Mouse (Mus musculus) urinary bladder, adult 2 months (tissue): ENCODE data around the gene Csnk2b. TPM values are rescaled to one million over a fixed set of nuclear protein-coding genes. Genes with fewer than 3 reads are reported as not detected.

Experiments
- DNase-seq: peaks from one replicate; pipeline ENCODE4 v3.0.0; 2022; ENCODE audit warnings: low spot score
- polyA plus RNA-seq: library from polyadenylated mRNA; depleted of rRNA; stranded (reverse); fragments of >200 nt; gene quantifications from 2 replicates; pipeline ENCODE4 v1.2.3, GENCODE M21; 2012; rRNA removed

The Csnk2b gene
- polyA plus RNA-seq, 1 experiment, result 116 TPM

- DNase-seq, result peak; percentile 91
These were observed 32.8 kb downstream of the Csnk2b start, which contains the start of gene Abhd16a for GRCm38 (mm10) chr17:35088825-35089644. Gene Abhd16a (plus strand): TSS chr17:35089263.

GRCm38 (mm10) chr17:35088151-35088550, 33.7 kb downstream of the Csnk2b start:
- no peak for DNase-seq

- DNase-seq, result no peak
These were observed 36.5 kb downstream of the Csnk2b start, which contains the start of gene Ly6g6f for GRCm38 (mm10) chr17:35085208-35085865. Gene Ly6g6f (minus strand): TSS chr17:35085610.

- no peak for DNase-seq
These were observed 37.8 kb downstream of the Csnk2b start for GRCm38 (mm10) chr17:35083929-35084497.

- DNase-seq, result no peak
These were observed 38.8 kb downstream of the Csnk2b start for GRCm38 (mm10) chr17:35082841-35083576.

GRCm38 (mm10) chr17:35080710-35081109, 41.1 kb downstream of the Csnk2b start:
- no peak for DNase-seq

- DNase-seq, result no peak
These were observed 41.6 kb downstream of the Csnk2b start for GRCm38 (mm10) chr17:35080248-35080647.

- no peak for DNase-seq
These were observed 42.1 kb downstream of the Csnk2b start for GRCm38 (mm10) chr17:35079778-35080177.

- peak; percentile 45 for DNase-seq
These were observed 44.0 kb downstream of the Csnk2b start, which contains the start of gene Ly6g6d for GRCm38 (mm10) chr17:35077786-35078233. Gene Ly6g6d (minus strand): TSS chr17:35078065.

GRCm38 (mm10) chr17:35077285-35077684, 44.6 kb downstream of the Csnk2b start:
- DNase-seq, result no peak

GRCm38 (mm10) chr17:35076507-35077176, 45.2 kb downstream of the Csnk2b start, which contains the start of gene Ly6g6e:
Gene Ly6g6e (plus strand): TSS chr17:35076902.
- no peak for DNase-seq

GRCm38 (mm10) chr17:35074097-35074496, 47.8 kb downstream of the Csnk2b start:
- DNase-seq, result no peak

- no peak for DNase-seq
These were observed 50.4 kb downstream of the Csnk2b start for GRCm38 (mm10) chr17:35071454-35071853.

GRCm38 (mm10) chr17:35070556-35071229, 51.2 kb downstream of the Csnk2b start:
- DNase-seq, result no peak

GRCm38 (mm10) chr17:35068213-35068914, 53.5 kb downstream of the Csnk2b start:
- DNase-seq, result no peak

Other genes with a start within 250 kb of the Csnk2b start
- 6.6 and 8.5 TPM in 2 replicates for gene Zbtb12, start 242.6 kb downstream of the Csnk2b start, polyA plus RNA-seq
- 0.04 TPM in 1 of 2 replicates, not detected in the other for gene Gm20547, start 240.0 kb downstream of the Csnk2b start, polyA plus RNA-seq
- gene C2, start 223.8 kb downstream of the Csnk2b start, polyA plus RNA-seq, result 43.0 and 45.6 TPM in 2 replicates
- 124 and 129 TPM in 2 replicates for gene Ehmt2, start 223.6 kb downstream of the Csnk2b start, polyA plus RNA-seq
- gene Slc44a4, start 207.6 kb downstream of the Csnk2b start, polyA plus RNA-seq, result 4.5 and 5.1 TPM in 2 replicates
- 27.9 and 32.0 TPM in 2 replicates for gene Neu1, start 190.8 kb downstream of the Csnk2b start, polyA plus RNA-seq
- 100 and 116 TPM in 2 replicates for gene Hspa1b, start 162.8 kb downstream of the Csnk2b start, polyA plus RNA-seq
- not detected in 2 replicates for gene Gm20481, start 152.1 kb downstream of the Csnk2b start, polyA plus RNA-seq
- gene Hspa1a, start 149.9 kb downstream of the Csnk2b start, polyA plus RNA-seq, result 52.7 and 54.4 TPM in 2 replicates
- 0.47 and 0.54 TPM in 2 replicates for gene Hspa1l, start 149.3 kb downstream of the Csnk2b start, polyA plus RNA-seq
- 47.8 and 58.4 TPM in 2 replicates for gene Lsm2, start 140.2 kb downstream of the Csnk2b start, polyA plus RNA-seq
- 49.8 and 53.0 TPM in 2 replicates for gene Vars, start 121.1 kb downstream of the Csnk2b start, polyA plus RNA-seq
- gene Vwa7, start 105.5 kb downstream of the Csnk2b start, polyA plus RNA-seq, result 5.2 and 6.1 TPM in 2 replicates
- 0.77 and 0.81 TPM in 2 replicates for gene Sapcd1, start 94.0 kb downstream of the Csnk2b start, polyA plus RNA-seq
- 1.2 and 1.4 TPM in 2 replicates for gene Msh5, start 75.3 kb downstream of the Csnk2b start, polyA plus RNA-seq
- 149 and 191 TPM in 2 replicates for gene Clic1, start 72.1 kb downstream of the Csnk2b start, polyA plus RNA-seq
- gene Ddah2, start 63.0 kb downstream of the Csnk2b start, polyA plus RNA-seq, result 60.5 and 68.6 TPM in 2 replicates
- gene Ly6g6c, start 56.7 kb downstream of the Csnk2b start, polyA plus RNA-seq, result 0.26 and 0.37 TPM in 2 replicates
- gene Mpig6b, start 55.9 kb downstream of the Csnk2b start, polyA plus RNA-seq, result 0.44 and 0.48 TPM in 2 replicates
- gene Ly6g6e, start 45.2 kb downstream of the Csnk2b start, polyA plus RNA-seq, result 9.5 and 12.9 TPM in 2 replicates
- gene Ly6g6d, start 44.0 kb downstream of the Csnk2b start, polyA plus RNA-seq, result 5.4 and 5.8 TPM in 2 replicates
- 0.15 TPM in 1 of 2 replicates, not detected in the other for gene Ly6g6f, start 36.4 kb downstream of the Csnk2b start, polyA plus RNA-seq
- gene Abhd16a, start 32.8 kb downstream of the Csnk2b start, polyA plus RNA-seq, result 104 and 114 TPM in 2 replicates
- gene Ly6g5c, start 13.8 kb downstream of the Csnk2b start, polyA plus RNA-seq, result not detected in 2 replicates
- gene Ly6g5b, start 6.6 kb downstream of the Csnk2b start, polyA plus RNA-seq, result 1.0 and 1.2 TPM in 2 replicates
- gene Gpank1, start 598 bp downstream of the Csnk2b start, polyA plus RNA-seq, result 16.2 and 19.3 TPM in 2 replicates
- 10.2 and 12.6 TPM in 2 replicates for gene D17H6S53E, start 4.3 kb upstream of the Csnk2b start, polyA plus RNA-seq
- 0.22 and 0.29 TPM in 2 replicates for gene Apom, start 10.0 kb upstream of the Csnk2b start, polyA plus RNA-seq
- 130 and 136 TPM in 2 replicates for gene Bag6, start 13.1 kb upstream of the Csnk2b start, polyA plus RNA-seq
- gene Prrc2a, start 42.8 kb upstream of the Csnk2b start, polyA plus RNA-seq, result 170 and 213 TPM in 2 replicates
- gene Aif1, start 54.0 kb upstream of the Csnk2b start, polyA plus RNA-seq, result 11.2 and 13.3 TPM in 2 replicates
- 20.4 and 23.0 TPM in 2 replicates for gene Lst1, start 66.4 kb upstream of the Csnk2b start, polyA plus RNA-seq
- gene Ltb, start 72.4 kb upstream of the Csnk2b start, polyA plus RNA-seq, result 2.6 and 3.5 TPM in 2 replicates
- 0.55 and 0.83 TPM in 2 replicates for gene Tnf, start 80.0 kb upstream of the Csnk2b start, polyA plus RNA-seq
- gene Lta, start 83.3 kb upstream of the Csnk2b start, polyA plus RNA-seq, result 0.29 and 0.43 TPM in 2 replicates
- gene Gm16181, start 98.8 kb upstream of the Csnk2b start, polyA plus RNA-seq, result 0.18 TPM in 1 of 2 replicates, not detected in the other
- gene Atp6v1g2, start 111.6 kb upstream of the Csnk2b start, polyA plus RNA-seq, result 11.9 and 14.5 TPM in 2 replicates
- 14.0 and 15.4 TPM in 2 replicates for gene Nfkbil1, start 113.7 kb upstream of the Csnk2b start, polyA plus RNA-seq
- 314 and 350 TPM in 2 replicates for gene Ddx39b, start 119.7 kb upstream of the Csnk2b start, polyA plus RNA-seq
- gene H2-D1, start 140.7 kb upstream of the Csnk2b start, polyA plus RNA-seq, result 589 and 606 TPM in 2 replicates
- 0.19 TPM in 2 replicates for gene H2-Q1, start 198.4 kb upstream of the Csnk2b start, polyA plus RNA-seq
- gene H2-Q2, start 220.2 kb upstream of the Csnk2b start, polyA plus RNA-seq, result 3.0 and 3.4 TPM in 2 replicates